In genomic region chr3:79628561-79629415, GRCm38 (mm10) we compare ENCODE assay signal across 8 mouse cellular contexts. TPM values are rescaled to one million over a fixed set of nuclear protein-coding genes. Genes with fewer than 3 reads are reported as not detected.
A peak's percentile ranks its signal among the peaks of the same experiment; 100 is the strongest.
DNase-seq lines count a peak whose midpoint lies in the region; ATAC-seq lines count a peak whose summit lies in the region.

4930579G24Rik (plus strand) TSS chr3:79629079.

- under 1% methylated on average over 60 of the region's 60 CpGs for WGBS in hindbrain, embryonic 12.5 days

- peaks cover 8% of the 10 kb centered on the region for H3K4me1 ChIP-seq in hindbrain, embryonic 12.5 days

- peak within 1 kb of the TSS; percentile 76 for H3K4me3 ChIP-seq in hindbrain, embryonic 12.5 days

- peak within 1 kb of the TSS; percentile 78 for H3K27ac ChIP-seq in hindbrain, embryonic 12.5 days

- 0 out of 2 replicates have a peak, but pooled peaks cover 2% of the 10 kb centered on the region for H3K9me3 ChIP-seq in hindbrain, embryonic 12.5 days (replicated peaks)

- ATAC-seq in hindbrain, embryonic 12.5 days (ENCODE audit: low FRiP score), result peak; percentile 99

- DNase-seq in NIH3T3 (ENCODE audit: low read depth), result peak; percentile 99
- DNase-seq in cerebellum, postnatal 10 days, result peak; percentile 96 to 97
- DNase-seq in frontal cortex, postnatal 10 days (ENCODE audit: low spot score in 2 of 2), result peak; percentile 96 to 99
- peak; percentile 93 to 98 for DNase-seq in layer of hippocampus, postnatal 14 days (ENCODE audit: low spot score in 2 of 2)
- peak; percentile 94 for DNase-seq in lung, postnatal 14 days
- DNase-seq in retina, adult 2 months (ENCODE audit: low read depth, low spot score), result peak; percentile 99
- peak; percentile 92 to 96 for DNase-seq in thymus, postnatal 36 days

- peaks cover 24% of the 10 kb centered on the region for H3K36me3 ChIP-seq in hindbrain, embryonic 12.5 days

- H3K9ac ChIP-seq in hindbrain, embryonic 12.5 days, result peak within 1 kb of the TSS; percentile 78

- no peaks in the 10 kb centered on the region for H3K27me3 ChIP-seq in hindbrain, embryonic 12.5 days

- peak within 1 kb of the TSS; percentile 72 for H3K4me2 ChIP-seq in hindbrain, embryonic 12.5 days (replicated peaks)

RNA-seq across cellular contexts. Expression of gene 4930579G24Rik, which starts in this region (rescaled TPM):
- 20.7 and 21.4 TPM in 2 replicates for polyA plus RNA-seq in hindbrain, embryonic 12.5 days (2016; fragmentation: Nextera tagmentation; extraction: Ambion mirVana)
- 1 to 10 TPM; 1.1 to 1.6 TPM for total RNA-seq in layer of hippocampus, postnatal 14 days (2021)

Comparison
In these comparisons a context has a peak if more than half of its experiments do, and no peak if none do; other contexts are left out.
1. Peak in every context shown above with its lines: DNase-seq, ATAC-seq, H3K4me3 ChIP-seq and H3K27ac ChIP-seq.